Mouse (Mus musculus): ENCODE measurements around the gene Samd5. TPM values are rescaled to one million over a fixed set of nuclear protein-coding genes. Genes with fewer than 3 reads are reported as not detected.

The Samd5 gene
- polyA plus RNA-seq, 1 experiment from 2014 or later: 4.7 TPM

- DNase-seq (ENCODE audit: extremely low spot score, low spot score): no peak
- no peak overlapping the region for H3K4me3 ChIP-seq
- 48% methylated on average over 5 of the region's 5 CpGs for WGBS
- no peak overlapping the region for H3K27ac ChIP-seq
- H3K36me3 ChIP-seq (replicated peaks): no peaks in the 10 kb centered on the region
- no peaks in the 10 kb centered on the region for H3K9me3 ChIP-seq
- H3K4me1 ChIP-seq: peaks cover 57% of the 10 kb centered on the region
- peaks cover 65% of the 10 kb centered on the region for H3K27me3 ChIP-seq (ENCODE audit: poor library complexity, severe bottlenecking)
Observed at GRCm38 (mm10) chr10:9678071-9678470, 3.1 kb upstream of the Samd5 start.

GRCm38 (mm10) chr10:9676886-9677285, 1.9 kb upstream of the Samd5 start:
- WGBS: 3% methylated on average over 17 of the region's 17 CpGs
- peaks cover 71% of the 10 kb centered on the region for H3K27me3 ChIP-seq (ENCODE audit: poor library complexity, severe bottlenecking)

GRCm38 (mm10) chr10:9676418-9676786, 1.4 kb upstream of the Samd5 start:
- H3K27ac ChIP-seq: peak overlapping the region; percentile 86; the same call in 1 of the 2 replicates
- H3K27me3 ChIP-seq (ENCODE audit: poor library complexity, severe bottlenecking): peaks cover 66% of the 10 kb centered on the region
- 2% methylated on average over 7 of the region's 7 CpGs for WGBS
- H3K9me3 ChIP-seq: no peaks in the 10 kb centered on the region
- peak overlapping the region; percentile 65 for H3K4me3 ChIP-seq
- DNase-seq (ENCODE audit: extremely low spot score, low spot score): no peak
- no peaks in the 10 kb centered on the region for H3K36me3 ChIP-seq (replicated peaks)
- H3K4me1 ChIP-seq: peaks cover 56% of the 10 kb centered on the region

More at GRCm38 (mm10) chr10:9676886-9677285, 1.9 kb upstream of the Samd5 start:
- DNase-seq (ENCODE audit: extremely low spot score, low spot score): peak; percentile 82
- no peaks in the 10 kb centered on the region for H3K9me3 ChIP-seq
- H3K27ac ChIP-seq: no peak overlapping the region; the same call in 1 of the 2 replicates
- H3K36me3 ChIP-seq (replicated peaks): no peaks in the 10 kb centered on the region
- H3K4me3 ChIP-seq: peak overlapping the region; percentile 25; the same call in 1 of the 2 replicates
- peaks cover 56% of the 10 kb centered on the region for H3K4me1 ChIP-seq

- peaks cover 56% of the 10 kb centered on the region for H3K4me1 ChIP-seq
- H3K27me3 ChIP-seq (ENCODE audit: poor library complexity, severe bottlenecking): peaks cover 62% of the 10 kb centered on the region
- peak overlapping the region; percentile 86 for H3K27ac ChIP-seq
- DNase-seq (ENCODE audit: extremely low spot score, low spot score): peak; percentile 58
- WGBS: under 1% methylated on average over 36 of the region's 36 CpGs
- no peaks in the 10 kb centered on the region for H3K9me3 ChIP-seq
- H3K36me3 ChIP-seq (replicated peaks): no peaks in the 10 kb centered on the region
- H3K4me3 ChIP-seq: peak overlapping the region; percentile 65
Observed at GRCm38 (mm10) chr10:9675550-9676417, 776 bp upstream of the Samd5 start.

- Histone ChIP-seq H3K36me3 (replicated peaks) (no peaks in the 10 kb centered on the region), H3K27ac (no peak overlapping the region), H3K4me3 (peak overlapping the region; percentile 65), H3K9me3 (no peaks in the 10 kb centered on the region), H3K4me1 (peaks cover 45% of the 10 kb centered on the region), H3K27me3 (ENCODE audit: poor library complexity, severe bottlenecking) (peaks cover 55% of the 10 kb centered on the region)
- no peak for DNase-seq (ENCODE audit: extremely low spot score, low spot score)
Observed at GRCm38 (mm10) chr10:9673276-9673675, 1.7 kb downstream of the Samd5 start.

GRCm38 (mm10) chr10:9672751-9673150, 2.3 kb downstream of the Samd5 start:
- Histone ChIP-seq H3K4me3 (peak overlapping the region; percentile 65; the same call in 1 of the 2 replicates), H3K36me3 (replicated peaks) (no peaks in the 10 kb centered on the region), H3K4me1 (peaks cover 40% of the 10 kb centered on the region), H3K27ac (no peak overlapping the region), H3K9me3 (no peaks in the 10 kb centered on the region), H3K27me3 (ENCODE audit: poor library complexity, severe bottlenecking) (peaks cover 50% of the 10 kb centered on the region)
- no peak for DNase-seq (ENCODE audit: extremely low spot score, low spot score)
- 88% methylated on average over 5 of the region's 5 CpGs for WGBS

GRCm38 (mm10) chr10:9670351-9670750, 4.7 kb downstream of the Samd5 start:
- Histone ChIP-seq H3K4me3 (no peak overlapping the region), H3K9me3 (no peaks in the 10 kb centered on the region), H3K27ac (no peak overlapping the region), H3K4me1 (peaks cover 18% of the 10 kb centered on the region), H3K36me3 (replicated peaks) (no peaks in the 10 kb centered on the region), H3K27me3 (ENCODE audit: poor library complexity, severe bottlenecking) (peaks cover 28% of the 10 kb centered on the region)
- 93% methylated on average over 6 of the region's 6 CpGs for WGBS
- no peak for DNase-seq (ENCODE audit: extremely low spot score, low spot score)

- Histone ChIP-seq H3K27me3 (ENCODE audit: poor library complexity, severe bottlenecking) (peaks cover 13% of the 10 kb centered on the region), H3K27ac (no peak overlapping the region), H3K9me3 (no peaks in the 10 kb centered on the region), H3K4me1 (peaks cover 9% of the 10 kb centered on the region; the same call in 1 of the 2 replicates), H3K36me3 (replicated peaks) (no peaks in the 10 kb centered on the region), H3K4me3 (no peak overlapping the region)
- no peak for DNase-seq (ENCODE audit: extremely low spot score, low spot score)
- WGBS: 83% methylated on average over 4 of the region's 4 CpGs
Observed at GRCm38 (mm10) chr10:9668791-9669190, 6.2 kb downstream of the Samd5 start.

- DNase-seq (ENCODE audit: extremely low spot score, low spot score): no peak
- H3K4me3 ChIP-seq: no peak overlapping the region
- 55% methylated on average over 5 of the region's 5 CpGs for WGBS
- no peak overlapping the region for H3K27ac ChIP-seq
- peaks cover 31% of the 10 kb centered on the region for H3K4me1 ChIP-seq
- H3K9me3 ChIP-seq: no peaks in the 10 kb centered on the region
- no peaks in the 10 kb centered on the region for H3K36me3 ChIP-seq (replicated peaks)
- no peaks in the 10 kb centered on the region for H3K27me3 ChIP-seq (ENCODE audit: poor library complexity, severe bottlenecking)
Observed at GRCm38 (mm10) chr10:9652946-9653345, 22.1 kb downstream of the Samd5 start.

- DNase-seq (ENCODE audit: extremely low spot score, low spot score): no peak
- H3K9me3 ChIP-seq: no peaks in the 10 kb centered on the region
- no peaks in the 10 kb centered on the region for H3K27me3 ChIP-seq (ENCODE audit: poor library complexity, severe bottlenecking)
- peak overlapping the region; percentile 44; the same call in 1 of the 2 replicates for H3K27ac ChIP-seq
- WGBS: 69% methylated on average over 6 of the region's 6 CpGs
- no peak overlapping the region for H3K4me3 ChIP-seq
- H3K4me1 ChIP-seq: peaks cover 35% of the 10 kb centered on the region
- H3K36me3 ChIP-seq (replicated peaks): no peaks in the 10 kb centered on the region
Observed at GRCm38 (mm10) chr10:9650050-9650825, 24.8 kb downstream of the Samd5 start.

GRCm38 (mm10) chr10:9648464-9648863, 26.5 kb downstream of the Samd5 start:
- Histone ChIP-seq H3K27ac (peak overlapping the region; percentile 26; the same call in 1 of the 2 replicates), H3K27me3 (ENCODE audit: poor library complexity, severe bottlenecking) (no peaks in the 10 kb centered on the region), H3K4me1 (peaks cover 35% of the 10 kb centered on the region), H3K4me3 (no peak overlapping the region), H3K36me3 (replicated peaks) (no peaks in the 10 kb centered on the region), H3K9me3 (no peaks in the 10 kb centered on the region)
- DNase-seq (ENCODE audit: extremely low spot score, low spot score): no peak
- 73% methylated on average over 2 of the region's 2 CpGs for whole genome bisulfite sequencing

- no peaks in the 10 kb centered on the region for H3K27me3 ChIP-seq (ENCODE audit: poor library complexity, severe bottlenecking)
- peaks cover 32% of the 10 kb centered on the region for H3K4me1 ChIP-seq
- H3K27ac ChIP-seq: no peak overlapping the region
- no peaks in the 10 kb centered on the region for H3K9me3 ChIP-seq
- H3K4me3 ChIP-seq: no peak overlapping the region
- H3K36me3 ChIP-seq (replicated peaks): no peaks in the 10 kb centered on the region
- DNase-seq (ENCODE audit: extremely low spot score, low spot score): no peak
- 88% methylated on average over 6 of the region's 6 CpGs for WGBS
Observed at GRCm38 (mm10) chr10:9647741-9648140, 27.3 kb downstream of the Samd5 start.

- Histone ChIP-seq H3K4me1 (peaks cover 29% of the 10 kb centered on the region), H3K36me3 (replicated peaks) (no peaks in the 10 kb centered on the region), H3K27ac (no peak overlapping the region), H3K27me3 (ENCODE audit: poor library complexity, severe bottlenecking) (no peaks in the 10 kb centered on the region), H3K9me3 (no peaks in the 10 kb centered on the region), H3K4me3 (no peak overlapping the region)
- DNase-seq (ENCODE audit: extremely low spot score, low spot score): no peak
- 94% methylated on average over 3 of the region's 3 CpGs for WGBS
Observed at GRCm38 (mm10) chr10:9646391-9646790, 28.6 kb downstream of the Samd5 start.
